Mouse (Mus musculus): ENCODE measurements around the gene Klhl21.

DNA sequence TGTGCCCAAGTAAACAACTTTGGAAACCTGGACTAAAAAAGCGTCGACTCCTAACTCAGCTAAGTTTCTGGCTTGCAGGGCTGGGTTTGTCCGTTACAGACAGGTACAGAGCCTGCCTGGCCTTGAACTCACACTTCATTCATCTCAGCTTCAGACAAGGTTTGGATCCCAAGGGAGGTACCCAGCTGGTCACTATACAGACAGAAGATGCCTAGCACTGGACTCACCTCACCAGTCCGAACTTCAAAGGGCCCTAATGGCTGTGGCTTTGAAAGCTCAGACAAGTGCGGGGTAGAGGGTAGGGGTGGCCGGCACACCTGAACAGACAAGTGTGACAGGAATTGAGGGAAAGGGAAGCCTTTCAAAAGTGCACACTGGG is 19.5 kb upstream of the Klhl21 start:
- TF ChIP-seq CTCF (IDR thresholded peaks at IDR 0.05; ENCODE audit: extremely low read depth, insufficient read depth, insufficient read length, insufficient replicate concordance) (no peak), POLR2A (IDR thresholded peaks at IDR 0.05; ENCODE audit: low read depth, low read length) (no peak; the same call in 1 of the 2 replicates)
